Mouse (Mus musculus): ENCODE results near the gene Wfikkn1. TPM values are rescaled to one million over a fixed set of nuclear protein-coding genes. Genes with fewer than 3 reads are reported as not detected.

The Wfikkn1 gene
- polyA plus RNA-seq, 2 experiments: 0.77 to 1.2 TPM

GRCm38 (mm10) chr17:25893975-25894617, 13.4 kb upstream of the Wfikkn1 start:
- no peak for TF ChIP-seq POLR2A (IDR thresholded peaks at IDR 0.05; ENCODE audit: borderline replicate concordance, extremely low read depth, insufficient read depth, insufficient read length)
- Histone ChIP-seq H3K4me1 (ENCODE audit: control insufficient read depth, insufficient read depth, low read length) (no peaks in the 10 kb centered on the region), H3K4me2 (replicated peaks; ENCODE audit: low read depth, low read length, severe bottlenecking) (no peak overlapping the region), H3K4me3 (replicated peaks; ENCODE audit: low read length) (no peak overlapping the region), H3K36me3 (ENCODE audit: control insufficient read depth, insufficient read depth, low read length) (peaks cover 18% of the 10 kb centered on the region), H3K27ac (replicated peaks; ENCODE audit: low read depth, low read length) (no peak overlapping the region), H3K9ac (ENCODE audit: low read depth, low read length, severe bottlenecking) (no peak overlapping the region), H3K9me3 (ENCODE audit: control insufficient read depth, low read length) (no peaks in the 10 kb centered on the region), H3K27me3 (ENCODE audit: control insufficient read depth, insufficient read depth, low read length) (no peaks in the 10 kb centered on the region)
- peak; percentile 68 for DNase-seq (ENCODE audit: low spot score)
- peak; percentile 78 for ATAC-seq (ENCODE audit: low FRiP score, low read depth)
- WGBS: 27% methylated on average over 2 of the region's 2 CpGs

- no peak overlapping the region for H3K4me2 ChIP-seq (replicated peaks; ENCODE audit: low read depth, low read length, severe bottlenecking)
- no peak for ATAC-seq (ENCODE audit: low FRiP score, low read depth)
- peaks cover 50% of the 10 kb centered on the region for H3K36me3 ChIP-seq (ENCODE audit: control insufficient read depth, insufficient read depth, low read length)
Measured at GRCm38 (mm10) chr17:25888837-25889236, 8.2 kb upstream of the Wfikkn1 start.

GRCm38 (mm10) chr17:25887467-25887866, 6.8 kb upstream of the Wfikkn1 start:
- no peak overlapping the region for H3K4me2 ChIP-seq (replicated peaks; ENCODE audit: low read depth, low read length, severe bottlenecking)
- no peak overlapping the region for H3K9ac ChIP-seq (ENCODE audit: low read depth, low read length, severe bottlenecking)
- H3K4me1 ChIP-seq (ENCODE audit: control insufficient read depth, insufficient read depth, low read length): no peaks in the 10 kb centered on the region
- H3K9me3 ChIP-seq (ENCODE audit: control insufficient read depth, low read length): no peaks in the 10 kb centered on the region
- 87% methylated on average over 10 of the region's 10 CpGs for WGBS
- no peak overlapping the region for H3K27ac ChIP-seq (replicated peaks; ENCODE audit: low read depth, low read length)
- no peak for TF ChIP-seq POLR2A (IDR thresholded peaks at IDR 0.05; ENCODE audit: borderline replicate concordance, extremely low read depth, insufficient read depth, insufficient read length)
- no peak for DNase-seq (ENCODE audit: low spot score)
- H3K36me3 ChIP-seq (ENCODE audit: control insufficient read depth, insufficient read depth, low read length): peaks cover 64% of the 10 kb centered on the region
- ATAC-seq (ENCODE audit: low FRiP score, low read depth): no peak
- H3K27me3 ChIP-seq (ENCODE audit: control insufficient read depth, insufficient read depth, low read length): no peaks in the 10 kb centered on the region
- no peak overlapping the region for H3K4me3 ChIP-seq (replicated peaks; ENCODE audit: low read length)

More at GRCm38 (mm10) chr17:25888837-25889236, 8.2 kb upstream of the Wfikkn1 start:
- no peak overlapping the region for H3K4me3 ChIP-seq (replicated peaks; ENCODE audit: low read length)
- no peak for DNase-seq (ENCODE audit: low spot score)
- H3K4me1 ChIP-seq (ENCODE audit: control insufficient read depth, insufficient read depth, low read length): no peaks in the 10 kb centered on the region
- no peak for TF ChIP-seq POLR2A (IDR thresholded peaks at IDR 0.05; ENCODE audit: borderline replicate concordance, extremely low read depth, insufficient read depth, insufficient read length)
- no peak overlapping the region for H3K9ac ChIP-seq (ENCODE audit: low read depth, low read length, severe bottlenecking)
- no peaks in the 10 kb centered on the region for H3K27me3 ChIP-seq (ENCODE audit: control insufficient read depth, insufficient read depth, low read length)
- H3K9me3 ChIP-seq (ENCODE audit: control insufficient read depth, low read length): no peaks in the 10 kb centered on the region
- 88% methylated on average over 3 of the region's 3 CpGs for WGBS
- no peak overlapping the region for H3K27ac ChIP-seq (replicated peaks; ENCODE audit: low read depth, low read length)

DNA sequence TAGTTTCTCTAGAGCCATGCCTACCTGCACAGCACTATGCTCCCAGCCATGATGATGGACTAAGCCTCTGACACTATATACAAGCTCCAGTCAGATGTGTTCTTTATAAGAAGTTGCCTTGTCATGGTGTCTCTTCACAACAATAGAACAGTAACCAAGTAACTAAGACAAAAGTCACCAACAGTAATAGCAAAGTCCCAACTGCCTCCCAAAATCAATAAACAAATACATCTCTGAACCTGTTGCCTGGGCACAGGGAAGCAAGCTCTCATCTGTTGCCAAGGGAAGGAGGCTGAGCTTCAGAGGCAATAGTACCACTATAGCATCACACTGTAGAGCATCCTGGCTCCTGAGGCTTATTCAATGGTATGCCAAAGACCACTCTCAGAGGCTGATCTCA, 6.1 kb upstream of the Wfikkn1 start:
- ATAC-seq (ENCODE audit: low FRiP score, low read depth) (no peak), DNase-seq (ENCODE audit: low spot score) (no peak)
- no peaks in the 10 kb centered on the region for H3K4me1 ChIP-seq (ENCODE audit: control insufficient read depth, insufficient read depth, low read length)
- H3K4me2 ChIP-seq (replicated peaks; ENCODE audit: low read depth, low read length, severe bottlenecking): no peak overlapping the region
- no peaks in the 10 kb centered on the region for H3K27me3 ChIP-seq (ENCODE audit: control insufficient read depth, insufficient read depth, low read length)
- TF ChIP-seq POLR2A (IDR thresholded peaks at IDR 0.05; ENCODE audit: borderline replicate concordance, extremely low read depth, insufficient read depth, insufficient read length): no peak
- no peak overlapping the region for H3K9ac ChIP-seq (ENCODE audit: low read depth, low read length, severe bottlenecking)
- no peak overlapping the region for H3K27ac ChIP-seq (replicated peaks; ENCODE audit: low read depth, low read length)
- H3K4me3 ChIP-seq (replicated peaks; ENCODE audit: low read length): no peak overlapping the region
- H3K36me3 ChIP-seq (ENCODE audit: control insufficient read depth, insufficient read depth, low read length): peaks cover 70% of the 10 kb centered on the region
- H3K9me3 ChIP-seq (ENCODE audit: control insufficient read depth, low read length): no peaks in the 10 kb centered on the region

DNA sequence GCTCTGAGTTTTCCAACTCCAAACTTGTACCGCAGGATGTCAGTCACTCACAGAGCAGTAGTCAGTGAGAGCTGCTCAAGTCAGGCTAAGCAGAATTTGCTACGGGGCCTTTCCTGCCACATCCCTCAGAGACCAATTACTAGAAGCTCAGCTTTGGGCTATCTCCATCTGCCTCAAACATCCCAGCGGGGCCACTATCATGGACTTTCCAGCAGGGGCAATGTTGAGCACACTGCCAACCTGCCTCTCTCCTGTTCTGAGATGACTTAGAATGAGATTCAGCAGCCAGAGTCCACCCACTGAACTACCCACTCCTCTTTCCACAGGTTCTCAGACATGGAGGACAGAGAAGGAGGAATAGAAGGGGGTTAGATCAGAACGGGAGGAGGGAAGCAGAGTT, 5.0 kb upstream of the Wfikkn1 start:
- DNase-seq (ENCODE audit: low spot score) (no peak), ATAC-seq (ENCODE audit: low FRiP score, low read depth) (no peak)
- Histone ChIP-seq H3K27ac (replicated peaks; ENCODE audit: low read depth, low read length) (no peak overlapping the region), H3K27me3 (ENCODE audit: control insufficient read depth, insufficient read depth, low read length) (no peaks in the 10 kb centered on the region), H3K9me3 (ENCODE audit: control insufficient read depth, low read length) (no peaks in the 10 kb centered on the region), H3K4me1 (ENCODE audit: control insufficient read depth, insufficient read depth, low read length) (no peaks in the 10 kb centered on the region), H3K36me3 (ENCODE audit: control insufficient read depth, insufficient read depth, low read length) (peaks cover 71% of the 10 kb centered on the region), H3K4me2 (replicated peaks; ENCODE audit: low read depth, low read length, severe bottlenecking) (no peak overlapping the region), H3K9ac (ENCODE audit: low read depth, low read length, severe bottlenecking) (no peak overlapping the region), H3K4me3 (replicated peaks; ENCODE audit: low read length) (no peak overlapping the region)
- TF ChIP-seq POLR2A (IDR thresholded peaks at IDR 0.05; ENCODE audit: borderline replicate concordance, extremely low read depth, insufficient read depth, insufficient read length): no peak
- WGBS: 67% methylated on average over 4 of the region's 4 CpGs
